Mouse (Mus musculus) testis, adult 2 months (tissue): ENCODE results near the gene Dmrtb1. TPM values are rescaled to one million over a fixed set of nuclear protein-coding genes. Genes with fewer than 3 reads are reported as not detected.
A peak's percentile ranks its signal among the peaks of the same experiment; 100 is the strongest.

ENCODE experiments used
- H3K27ac ChIP-seq: fragments of 200-500 bp; 2 replicates; pipeline ENCODE4 v1.5.1; 2012; ENCODE audit warnings: low read depth, low read length; ENCODE audit not compliant: control insufficient read depth, insufficient read depth
- H3K27me3 ChIP-seq: fragments of 200-500 bp; 2 replicates; pipeline ENCODE4 v1.6.1; 2012; ENCODE audit warnings: mild to moderate bottlenecking, low read length, moderate library complexity; ENCODE audit not compliant: control insufficient read depth, insufficient read depth
- H3K36me3 ChIP-seq: fragments of 200-500 bp; 2 replicates; pipeline ENCODE4 v1.6.1; 2012; ENCODE audit warnings: mild to moderate bottlenecking, low read length; ENCODE audit not compliant: control insufficient read depth, insufficient read depth
- H3K4me1 ChIP-seq: fragments of 200-500 bp; 2 replicates; pipeline ENCODE4 v1.6.1; 2012; ENCODE audit warnings: low read length; ENCODE audit not compliant: control insufficient read depth, insufficient read depth
- H3K4me3 ChIP-seq: fragments of 200-500 bp; 2 replicates; pipeline ENCODE4 v1.5.1; 2012; ENCODE audit warnings: low read depth, mild to moderate bottlenecking, low read length, moderate library complexity, mixed read lengths; ENCODE audit not compliant: control insufficient read depth
- CTCF ChIP-seq: fragments of 200-500 bp; IDR thresholded peaks from 2 replicates; pipeline ENCODE4 v1.5.1; 2012; ENCODE audit warnings: low read depth, mild to moderate bottlenecking, inconsistent platforms, low read length, moderate library complexity; ENCODE audit not compliant: control insufficient read depth, insufficient read depth, insufficient replicate concordance
- POLR2A ChIP-seq: fragments of 200-500 bp; IDR thresholded peaks from 2 replicates; pipeline ENCODE4 v1.6.1; 2012; ENCODE audit warnings: low read depth, mild to moderate bottlenecking, inconsistent platforms, low read length, moderate library complexity; ENCODE audit not compliant: control insufficient read depth
- polyA plus RNA-seq: library from polyadenylated mRNA; depleted of rRNA; stranded (reverse); fragments of >200 nt; gene quantifications from 2 replicates; pipeline ENCODE4 v1.2.3, GENCODE M21; 2012

The Dmrtb1 gene
- polyA plus RNA-seq, 1 experiment = 921 TPM

GRCm38 (mm10) chr4:107720043-107720830 is 36.2 kb upstream of the Dmrtb1 start:
- H3K36me3 ChIP-seq = no peaks in the 10 kb centered on the region
- no peak overlapping the region for H3K27ac ChIP-seq
- no peak for TF ChIP-seq CTCF
- no peak for TF ChIP-seq POLR2A
- no peak overlapping the region for H3K4me3 ChIP-seq
- H3K4me1 ChIP-seq = no peaks in the 10 kb centered on the region
- no peaks in the 10 kb centered on the region for H3K27me3 ChIP-seq

- no peaks in the 10 kb centered on the region for H3K4me1 ChIP-seq
- no peak overlapping the region for H3K4me3 ChIP-seq
- TF ChIP-seq POLR2A (no peak), CTCF (no peak)
- no peak overlapping the region for H3K27ac ChIP-seq
- H3K36me3 ChIP-seq = no peaks in the 10 kb centered on the region
- no peaks in the 10 kb centered on the region for H3K27me3 ChIP-seq
These were observed 35.1 kb upstream of the Dmrtb1 start for GRCm38 (mm10) chr4:107719161-107719560.

GRCm38 (mm10) chr4:107718720-107719119 is 34.7 kb upstream of the Dmrtb1 start:
- no peak overlapping the region for H3K4me3 ChIP-seq
- H3K4me1 ChIP-seq = no peaks in the 10 kb centered on the region
- H3K27ac ChIP-seq = no peak overlapping the region
- TF ChIP-seq POLR2A (no peak), CTCF (no peak)
- H3K36me3 ChIP-seq = no peaks in the 10 kb centered on the region
- no peaks in the 10 kb centered on the region for H3K27me3 ChIP-seq

GRCm38 (mm10) chr4:107717718-107718313 is 33.8 kb upstream of the Dmrtb1 start:
- Histone ChIP-seq H3K4me1 (no peaks in the 10 kb centered on the region), H3K27ac (peak overlapping the region; percentile 57), H3K36me3 (no peaks in the 10 kb centered on the region), H3K27me3 (no peaks in the 10 kb centered on the region), H3K4me3 (no peak overlapping the region)
- TF ChIP-seq POLR2A (no peak), CTCF (no peak)

GRCm38 (mm10) chr4:107716754-107717299 is 32.8 kb upstream of the Dmrtb1 start:
- Histone ChIP-seq H3K4me3 (no peak overlapping the region), H3K27me3 (no peaks in the 10 kb centered on the region), H3K36me3 (no peaks in the 10 kb centered on the region), H3K27ac (no peak overlapping the region), H3K4me1 (no peaks in the 10 kb centered on the region)
- no peak for TF ChIP-seq CTCF
- no peak for TF ChIP-seq POLR2A

GRCm38 (mm10) chr4:107706884-107707283 is 22.9 kb upstream of the Dmrtb1 start:
- TF ChIP-seq CTCF = no peak
- 0 out of 2 replicates have a peak, but pooled peaks have one; percentile 37 for TF ChIP-seq POLR2A
- peak overlapping the region; percentile 48 for H3K4me3 ChIP-seq
- H3K27me3 ChIP-seq = no peaks in the 10 kb centered on the region
- peaks cover 4% of the 10 kb centered on the region for H3K4me1 ChIP-seq
- no peaks in the 10 kb centered on the region for H3K36me3 ChIP-seq
- no peak overlapping the region for H3K27ac ChIP-seq

DNA sequence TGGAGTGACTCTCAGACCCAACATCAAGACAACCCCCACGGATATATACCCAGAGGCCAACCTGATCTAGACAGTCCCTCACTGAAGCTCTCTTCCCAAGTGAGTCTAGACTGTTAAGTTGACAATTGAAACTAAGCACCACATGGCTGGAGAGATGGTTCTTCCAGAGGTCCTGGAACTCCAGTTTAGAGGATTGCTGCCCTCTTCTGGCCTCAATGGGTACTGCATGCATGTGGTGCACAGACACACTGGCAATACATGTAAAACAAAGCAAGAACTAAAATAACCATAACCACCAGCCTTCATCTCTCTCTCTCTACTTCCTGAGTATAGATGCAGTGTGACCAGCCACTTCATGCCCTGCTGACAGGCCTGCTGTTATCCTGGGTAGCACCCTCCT is 20.2 kb upstream of the Dmrtb1 start:
- Histone ChIP-seq H3K27ac (no peak overlapping the region), H3K4me3 (peak overlapping the region; percentile 14; the same call in 1 of the 2 replicates), H3K4me1 (peaks cover 8% of the 10 kb centered on the region), H3K36me3 (no peaks in the 10 kb centered on the region), H3K27me3 (no peaks in the 10 kb centered on the region)
- TF ChIP-seq CTCF (peak; percentile 65; the same call in 1 of the 2 replicates), POLR2A (no peak)
